Mouse (Mus musculus): ENCODE measurements around the gene Ankrd44. TPM values are rescaled to one million over a fixed set of nuclear protein-coding genes. Genes with fewer than 3 reads are reported as not detected.

The Ankrd44 gene
- polyA plus RNA-seq, 1 experiment: 18.6 TPM

DNA sequence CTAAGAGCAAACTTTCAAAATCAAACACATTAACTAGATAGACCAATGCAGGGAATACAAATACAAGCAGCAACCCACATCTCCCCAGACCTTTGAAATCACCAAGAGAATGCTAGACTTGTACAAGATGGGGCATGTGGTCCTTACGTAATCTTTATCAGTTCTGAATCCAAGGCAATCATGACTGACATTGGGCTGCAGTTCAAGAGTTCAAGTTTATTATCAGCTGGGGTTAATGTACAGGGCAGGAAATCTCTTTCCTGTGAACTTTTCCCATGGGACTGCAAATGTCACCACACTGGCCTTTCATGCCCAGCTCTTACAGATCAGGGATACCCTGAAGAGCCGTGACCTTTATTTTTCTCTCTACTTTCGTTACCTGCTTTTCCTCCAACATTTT is 154.7 kb downstream of the Ankrd44 start:
- Histone ChIP-seq H3K4me3 (replicated peaks; ENCODE audit: insufficient read depth, low read depth, low read length) (no peak overlapping the region), H3K27me3 (ENCODE audit: control insufficient read depth, insufficient read depth, low read length) (no peaks in the 10 kb centered on the region), H3K27ac (ENCODE audit: insufficient read depth, low read length) (no peak overlapping the region), H3K4me1 (ENCODE audit: control insufficient read depth, insufficient read depth, low read length) (peaks cover 5% of the 10 kb centered on the region; the same call in 1 of the 2 replicates)
- 98% methylated on average over 3 of the region's 3 CpGs for WGBS
- TF ChIP-seq POLR2A (IDR thresholded peaks at IDR 0.05; ENCODE audit: borderline replicate concordance, insufficient read depth, low read length) (no peak), CTCF (IDR thresholded peaks at IDR 0.05; ENCODE audit: borderline replicate concordance, insufficient read depth, low read depth, low read length) (no peak)
- no peak for DNase-seq

DNA sequence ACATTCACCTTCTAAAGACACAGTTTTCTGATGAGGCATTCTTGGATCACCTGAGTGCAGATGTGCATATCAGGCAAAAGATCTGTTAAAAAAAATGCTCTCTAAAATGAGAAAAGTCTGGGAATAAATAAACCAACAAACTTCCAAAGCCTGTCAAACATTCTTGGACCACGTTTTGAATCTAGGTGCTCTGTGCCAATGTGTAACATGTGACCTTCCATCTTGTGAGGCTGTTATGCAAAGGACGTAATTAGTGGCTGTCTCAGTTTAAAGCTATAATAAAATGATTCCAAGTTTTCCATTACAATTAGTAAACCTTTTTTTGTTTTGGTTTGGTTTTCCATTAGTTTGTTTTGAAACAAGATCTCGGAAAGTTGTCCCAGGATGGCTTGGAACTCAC is 159.0 kb downstream of the Ankrd44 start:
- TF ChIP-seq CTCF (IDR thresholded peaks at IDR 0.05; ENCODE audit: borderline replicate concordance, insufficient read depth, low read depth, low read length): no peak
- TF ChIP-seq POLR2A (IDR thresholded peaks at IDR 0.05; ENCODE audit: borderline replicate concordance, insufficient read depth, low read length): no peak
- 76% methylated on average over 3 of the region's 3 CpGs for WGBS
- Histone ChIP-seq H3K27ac (ENCODE audit: insufficient read depth, low read length) (no peak overlapping the region), H3K4me1 (ENCODE audit: control insufficient read depth, insufficient read depth, low read length) (no peaks in the 10 kb centered on the region), H3K27me3 (ENCODE audit: control insufficient read depth, insufficient read depth, low read length) (no peaks in the 10 kb centered on the region), H3K4me3 (replicated peaks; ENCODE audit: insufficient read depth, low read depth, low read length) (no peak overlapping the region)
- DNase-seq: no peak

DNA sequence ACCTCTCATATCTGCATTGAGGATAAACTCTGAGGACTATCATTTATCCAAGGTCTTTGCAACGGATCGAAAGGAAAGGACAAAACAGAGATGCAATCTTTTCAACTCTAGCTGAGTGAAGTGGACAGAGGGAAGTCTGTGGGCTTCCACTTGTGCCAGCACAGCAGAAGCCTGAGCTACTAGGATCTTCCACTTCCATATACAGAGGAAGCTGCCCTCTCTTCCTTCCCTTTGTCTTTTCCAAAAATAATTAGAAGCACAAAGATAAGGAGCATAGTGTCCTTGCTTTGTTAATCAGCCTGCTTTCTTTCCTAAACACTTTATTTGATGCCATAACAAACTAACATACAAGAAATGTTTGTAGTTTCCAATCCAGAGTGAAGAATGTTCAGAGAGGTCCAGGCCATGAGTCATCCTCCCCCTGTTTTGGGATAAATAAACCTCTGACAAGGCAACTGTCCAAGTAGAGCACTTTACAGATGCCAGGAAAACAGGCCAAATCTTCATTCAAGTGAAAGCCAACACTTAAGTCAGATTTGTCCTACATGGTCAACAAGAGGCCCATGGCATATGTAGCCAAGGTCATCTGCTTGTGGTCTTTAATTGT is 160.5 kb downstream of the Ankrd44 start:
- no peak overlapping the region for H3K4me3 ChIP-seq (replicated peaks; ENCODE audit: insufficient read depth, low read depth, low read length)
- TF ChIP-seq CTCF (IDR thresholded peaks at IDR 0.05; ENCODE audit: borderline replicate concordance, insufficient read depth, low read depth, low read length): no peak
- no peak for TF ChIP-seq POLR2A (IDR thresholded peaks at IDR 0.05; ENCODE audit: borderline replicate concordance, insufficient read depth, low read length)
- H3K27me3 ChIP-seq (ENCODE audit: control insufficient read depth, insufficient read depth, low read length): no peaks in the 10 kb centered on the region
- no peak overlapping the region for H3K27ac ChIP-seq (ENCODE audit: insufficient read depth, low read length)
- peak in 1 of 2 experiments; percentile 12 for DNase-seq
- H3K4me1 ChIP-seq (ENCODE audit: control insufficient read depth, insufficient read depth, low read length): no peaks in the 10 kb centered on the region
- WGBS: 78% methylated on average over 2 of the region's 2 CpGs

DNA sequence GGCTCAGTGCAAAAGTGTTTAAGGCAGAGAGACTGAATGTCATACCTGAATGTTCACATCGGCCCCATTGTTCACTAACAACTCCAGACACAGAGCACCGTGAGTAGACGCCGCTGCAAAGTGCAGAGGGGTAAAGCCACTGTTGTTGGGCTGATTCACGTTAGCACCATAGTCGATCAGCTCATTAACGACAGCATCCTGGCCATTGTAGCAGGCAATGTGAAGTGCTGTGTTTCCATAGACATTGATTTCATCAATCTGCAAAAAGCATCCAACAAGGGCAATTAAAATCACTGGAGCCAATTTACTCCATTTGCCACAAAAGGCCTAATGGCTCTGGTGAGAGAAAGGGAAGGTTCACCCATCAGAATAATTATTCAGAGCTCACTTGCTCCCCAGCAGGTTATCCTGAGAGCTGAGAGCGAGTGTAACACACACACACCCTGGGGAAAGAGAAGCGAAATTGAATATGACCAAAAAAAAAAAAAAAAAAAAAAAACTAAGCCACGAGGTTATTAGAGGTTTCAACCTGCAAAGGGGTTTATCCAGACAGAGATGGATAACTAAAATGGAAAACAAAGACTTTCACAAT is 163.9 kb downstream of the Ankrd44 start:
- H3K4me1 ChIP-seq (ENCODE audit: control insufficient read depth, insufficient read depth, low read length): no peaks in the 10 kb centered on the region
- no peak for DNase-seq
- TF ChIP-seq CTCF (IDR thresholded peaks at IDR 0.05; ENCODE audit: borderline replicate concordance, insufficient read depth, low read depth, low read length) (no peak), POLR2A (IDR thresholded peaks at IDR 0.05; ENCODE audit: borderline replicate concordance, insufficient read depth, low read length) (no peak)
- 89% methylated on average over 10 of the region's 10 CpGs for WGBS
- H3K27me3 ChIP-seq (ENCODE audit: control insufficient read depth, insufficient read depth, low read length): no peaks in the 10 kb centered on the region
- H3K4me3 ChIP-seq (replicated peaks; ENCODE audit: insufficient read depth, low read depth, low read length): no peak overlapping the region
- no peak overlapping the region for H3K27ac ChIP-seq (ENCODE audit: insufficient read depth, low read length)

DNA sequence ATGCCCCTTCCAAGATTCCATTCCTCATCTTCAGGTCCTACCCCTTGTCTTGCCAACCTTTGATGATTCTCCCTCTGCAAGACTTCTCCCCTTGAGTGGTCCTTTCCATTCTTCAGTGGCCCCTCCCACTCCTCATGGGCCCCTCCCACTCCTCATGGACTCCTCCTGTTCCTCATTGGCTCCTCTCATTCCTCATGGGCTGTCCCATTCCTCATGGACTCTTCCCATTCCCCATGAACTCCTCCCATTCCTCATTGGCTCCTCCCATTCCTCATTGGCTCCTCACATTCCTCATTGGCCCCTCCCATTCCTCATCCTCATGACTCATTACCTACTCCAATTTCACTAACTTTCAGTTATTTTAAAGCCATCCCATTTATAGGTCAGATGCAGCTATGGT is 166.3 kb downstream of the Ankrd44 start:
- no peak overlapping the region for H3K4me3 ChIP-seq (replicated peaks; ENCODE audit: insufficient read depth, low read depth, low read length)
- no peaks in the 10 kb centered on the region for H3K27me3 ChIP-seq (ENCODE audit: control insufficient read depth, insufficient read depth, low read length)
- DNase-seq: no peak
- H3K4me1 ChIP-seq (ENCODE audit: control insufficient read depth, insufficient read depth, low read length): no peaks in the 10 kb centered on the region
- TF ChIP-seq POLR2A (IDR thresholded peaks at IDR 0.05; ENCODE audit: borderline replicate concordance, insufficient read depth, low read length) (no peak), CTCF (IDR thresholded peaks at IDR 0.05; ENCODE audit: borderline replicate concordance, insufficient read depth, low read depth, low read length) (no peak)
- no peak overlapping the region for H3K27ac ChIP-seq (ENCODE audit: insufficient read depth, low read length)

DNA sequence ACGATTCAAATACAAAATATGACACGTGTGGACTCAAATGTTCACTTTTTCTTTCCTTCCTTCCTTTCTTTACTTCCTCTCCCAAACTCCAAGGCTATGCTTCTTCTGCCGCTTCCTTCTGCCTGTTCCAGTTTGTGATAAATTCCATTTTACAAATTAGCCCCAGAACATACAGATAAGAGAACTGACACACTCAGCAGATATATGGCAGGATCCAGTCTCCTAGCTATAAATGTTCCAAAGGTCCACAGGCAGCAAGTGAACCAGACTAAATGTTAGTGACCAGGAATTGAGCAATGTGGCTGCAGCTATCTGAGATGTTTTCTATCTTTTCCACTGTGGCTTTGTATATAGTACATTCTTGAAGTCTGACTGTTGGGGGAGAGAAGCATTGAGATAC is 168.9 kb downstream of the Ankrd44 start:
- no peak overlapping the region for H3K27ac ChIP-seq (ENCODE audit: insufficient read depth, low read length)
- no peaks in the 10 kb centered on the region for H3K27me3 ChIP-seq (ENCODE audit: control insufficient read depth, insufficient read depth, low read length)
- no peak overlapping the region for H3K4me3 ChIP-seq (replicated peaks; ENCODE audit: insufficient read depth, low read depth, low read length)
- DNase-seq: no peak
- 78% methylated on average over 3 of the region's 3 CpGs for WGBS
- H3K4me1 ChIP-seq (ENCODE audit: control insufficient read depth, insufficient read depth, low read length): no peaks in the 10 kb centered on the region
- no peak for TF ChIP-seq CTCF (IDR thresholded peaks at IDR 0.05; ENCODE audit: borderline replicate concordance, insufficient read depth, low read depth, low read length)
- TF ChIP-seq POLR2A (IDR thresholded peaks at IDR 0.05; ENCODE audit: borderline replicate concordance, insufficient read depth, low read length): no peak

DNA sequence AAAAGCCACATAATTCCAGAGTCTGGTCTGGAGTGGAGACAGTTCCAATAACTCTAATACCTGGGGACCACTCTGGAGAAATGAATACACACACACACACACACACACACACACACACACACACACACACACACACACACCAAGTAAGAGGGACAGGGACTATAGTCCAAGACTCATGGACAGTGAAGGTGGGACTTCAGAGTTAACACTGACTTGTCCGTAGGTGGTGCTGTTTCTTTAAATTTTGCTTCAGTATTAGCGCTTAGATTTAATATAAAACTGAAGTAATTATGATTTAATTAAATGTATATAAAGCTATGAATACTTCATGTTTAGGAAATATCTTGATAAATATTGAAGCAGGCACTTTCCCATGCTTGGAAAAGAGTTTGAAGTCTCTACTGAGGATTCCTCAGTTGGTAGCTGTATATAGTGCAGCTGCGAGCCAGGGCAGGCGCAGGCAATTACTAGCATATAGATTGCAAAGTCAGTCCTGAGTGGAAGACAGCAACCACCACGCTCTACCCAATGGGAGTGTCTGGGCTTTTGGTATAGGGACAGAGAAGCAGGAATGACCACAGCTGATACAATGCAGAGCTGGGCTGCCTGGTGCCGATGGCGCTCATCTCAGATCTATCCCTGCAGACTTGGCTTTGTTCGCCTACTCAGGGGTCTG is 170.4 kb downstream of the Ankrd44 start:
- no peak for TF ChIP-seq CTCF (IDR thresholded peaks at IDR 0.05; ENCODE audit: borderline replicate concordance, insufficient read depth, low read depth, low read length)
- no peak for TF ChIP-seq POLR2A (IDR thresholded peaks at IDR 0.05; ENCODE audit: borderline replicate concordance, insufficient read depth, low read length)
- H3K4me3 ChIP-seq (replicated peaks; ENCODE audit: insufficient read depth, low read depth, low read length): no peak overlapping the region
- no peak for DNase-seq
- no peaks in the 10 kb centered on the region for H3K27me3 ChIP-seq (ENCODE audit: control insufficient read depth, insufficient read depth, low read length)
- H3K4me1 ChIP-seq (ENCODE audit: control insufficient read depth, insufficient read depth, low read length): no peaks in the 10 kb centered on the region
- no peak overlapping the region for H3K27ac ChIP-seq (ENCODE audit: insufficient read depth, low read length)
- 75% methylated on average over 8 of the region's 8 CpGs for WGBS

DNA sequence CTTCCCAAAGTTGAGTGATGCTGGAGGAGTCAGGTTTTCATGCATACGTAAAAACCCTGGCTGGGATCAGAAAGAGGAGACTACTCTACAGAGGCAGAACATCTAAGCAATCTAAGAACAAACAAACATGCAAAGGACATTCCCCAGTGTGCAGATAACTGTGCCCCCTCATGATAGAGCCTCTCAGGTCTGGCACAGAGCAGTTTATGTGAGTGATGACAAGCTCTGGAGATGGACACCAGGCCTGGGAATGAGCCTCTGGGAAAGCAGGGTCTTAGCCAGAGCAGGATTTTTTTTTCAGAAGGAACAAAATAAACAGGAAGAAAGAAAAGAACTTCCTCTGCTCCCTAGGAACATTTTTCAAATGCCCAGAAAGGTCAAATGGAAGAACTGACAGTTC is 176.2 kb downstream of the Ankrd44 start:
- Histone ChIP-seq H3K4me3 (replicated peaks; ENCODE audit: insufficient read depth, low read depth, low read length) (no peak overlapping the region), H3K27me3 (ENCODE audit: control insufficient read depth, insufficient read depth, low read length) (no peaks in the 10 kb centered on the region), H3K4me1 (ENCODE audit: control insufficient read depth, insufficient read depth, low read length) (no peaks in the 10 kb centered on the region), H3K27ac (ENCODE audit: insufficient read depth, low read length) (no peak overlapping the region)
- TF ChIP-seq POLR2A (IDR thresholded peaks at IDR 0.05; ENCODE audit: borderline replicate concordance, insufficient read depth, low read length): no peak
- TF ChIP-seq CTCF (IDR thresholded peaks at IDR 0.05; ENCODE audit: borderline replicate concordance, insufficient read depth, low read depth, low read length): no peak
- no peak for DNase-seq
- WGBS: 90% methylated on average over 1 of the region's 1 CpGs
